Mouse (Mus musculus): Measurements from ENCODE around the gene Elp5.
A peak's percentile ranks its signal among the peaks of the same experiment; 100 is the strongest.

Elp5 gene

DNA sequence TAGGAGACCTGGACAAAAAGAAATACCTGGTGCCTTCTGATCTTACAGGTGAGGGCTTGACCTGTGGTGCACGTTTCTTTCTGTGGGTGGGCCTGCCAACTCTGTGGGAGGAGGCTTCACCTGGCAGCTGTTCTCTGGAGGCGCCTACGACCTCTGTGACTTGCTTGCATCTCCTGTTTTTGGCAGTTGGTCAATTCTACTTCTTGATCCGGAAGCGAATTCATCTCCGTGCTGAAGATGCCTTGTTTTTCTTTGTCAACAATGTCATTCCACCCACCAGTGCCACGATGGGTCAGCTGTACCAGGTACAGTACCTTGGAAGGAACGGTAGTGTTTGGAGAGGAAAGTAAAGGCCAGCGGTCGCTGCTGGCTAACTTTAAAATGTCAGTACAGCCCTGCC is 10.1 kb upstream of the Elp5 start:
- no peak for DNase-seq (ENCODE audit: low read depth, low spot score)

DNA sequence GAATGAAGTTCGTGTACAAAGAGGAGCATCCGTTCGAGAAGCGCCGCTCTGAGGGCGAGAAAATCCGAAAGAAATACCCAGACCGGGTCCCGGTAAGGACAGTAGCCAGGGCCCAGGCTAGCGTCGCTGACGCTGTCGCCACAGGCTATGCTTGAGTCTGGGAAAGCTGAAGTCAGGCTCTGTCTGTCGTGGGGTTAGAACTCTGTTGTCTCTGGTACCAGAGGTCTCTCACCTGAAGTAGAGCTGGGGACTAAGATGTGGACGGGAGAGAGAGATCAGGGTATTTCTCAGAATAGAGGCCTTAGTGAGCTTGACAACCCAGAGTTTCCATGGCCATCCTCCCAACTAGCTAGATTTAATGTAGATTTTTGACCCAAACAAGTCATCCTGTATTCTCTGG is 9.4 kb upstream of the Elp5 start:
- DNase-seq (ENCODE audit: low read depth, low spot score): no peak

DNA sequence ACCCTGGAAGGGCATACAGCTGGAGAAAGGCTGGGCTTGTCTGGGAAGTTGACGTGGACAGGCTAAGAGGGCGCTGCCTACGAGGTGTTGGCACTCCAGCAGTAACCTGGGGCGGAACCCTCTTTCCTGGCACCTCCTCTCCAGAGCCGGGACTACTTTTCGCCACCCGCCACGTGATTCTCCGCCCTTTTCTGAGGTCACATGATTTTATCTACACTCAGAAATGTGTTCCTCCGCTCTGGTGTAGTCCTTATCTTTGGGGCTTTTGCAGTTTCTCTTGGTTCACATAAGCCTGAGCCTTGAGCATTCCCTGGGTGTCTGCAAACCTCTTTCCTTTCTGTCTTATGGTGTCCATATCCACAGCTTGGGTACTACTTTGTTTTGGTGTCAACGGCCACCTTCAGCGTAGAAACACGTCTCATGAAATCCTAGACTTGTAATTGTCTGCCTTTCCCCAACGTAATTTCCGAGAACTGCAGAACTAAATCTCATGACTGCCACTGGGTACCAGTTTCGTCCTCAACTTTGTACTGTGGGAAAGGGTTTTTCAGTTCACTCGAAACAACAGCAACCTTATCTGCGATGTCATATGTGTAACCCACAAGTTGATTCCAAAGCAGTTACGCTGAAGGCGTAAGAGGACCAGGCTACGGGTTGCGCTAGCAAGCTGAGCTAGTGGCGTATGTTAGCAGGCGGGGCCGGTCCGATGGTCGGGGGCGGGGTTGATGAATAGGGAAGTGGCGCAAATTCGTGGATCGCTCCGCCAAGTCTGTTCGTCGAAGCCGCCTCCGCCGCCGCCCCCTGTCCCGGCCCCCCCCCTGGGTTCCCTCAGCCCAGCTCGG is 8.8 kb upstream of the Elp5 start, which contains the start of gene Gabarap:
TSS of gene Gabarap (plus strand) at position 294 of the 842 bp plus-strand sequence.
- peak; percentile 96 for DNase-seq (ENCODE audit: low read depth, low spot score)

DNA sequence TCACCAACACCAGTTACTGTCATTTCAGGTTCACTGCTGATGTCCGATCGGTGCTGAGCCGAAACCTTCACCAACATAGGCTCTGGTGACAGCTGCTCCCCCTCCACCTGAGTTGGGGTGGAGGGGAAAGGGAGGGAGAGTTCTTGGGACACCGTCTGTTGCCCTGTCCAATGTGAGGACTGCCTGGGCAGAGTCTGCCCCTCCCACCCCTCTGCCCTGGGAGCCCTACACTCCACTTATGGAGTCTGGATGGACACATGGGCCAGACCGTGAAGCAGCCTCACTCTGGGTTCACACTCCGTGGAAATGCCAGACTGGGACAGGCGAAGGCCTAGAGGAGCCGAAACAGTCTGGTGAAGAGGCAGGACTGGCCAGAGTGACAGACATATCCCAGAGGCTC is 7.6 kb upstream of the Elp5 start:
- no peak for DNase-seq (ENCODE audit: low read depth, low spot score)

DNA sequence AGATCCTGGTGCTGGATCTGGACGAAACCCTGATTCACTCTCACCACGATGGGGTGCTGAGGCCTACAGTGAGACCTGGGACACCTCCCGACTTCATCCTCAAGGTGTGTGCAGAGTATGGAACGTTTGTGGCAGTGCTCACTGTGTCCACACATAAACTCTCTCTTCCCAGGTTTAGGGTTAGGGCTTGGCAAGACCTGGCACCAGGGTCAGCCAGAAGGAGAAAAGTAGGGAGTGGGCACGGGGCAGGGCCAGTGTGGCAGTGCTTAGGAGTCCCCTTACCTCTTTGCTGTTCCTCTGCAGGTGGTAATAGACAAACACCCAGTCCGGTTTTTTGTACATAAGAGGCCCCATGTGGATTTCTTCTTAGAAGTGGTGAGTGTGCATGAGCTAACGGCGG is 2.1 kb upstream of the Elp5 start:
- no peak for DNase-seq (ENCODE audit: low read depth, low spot score)

DNA sequence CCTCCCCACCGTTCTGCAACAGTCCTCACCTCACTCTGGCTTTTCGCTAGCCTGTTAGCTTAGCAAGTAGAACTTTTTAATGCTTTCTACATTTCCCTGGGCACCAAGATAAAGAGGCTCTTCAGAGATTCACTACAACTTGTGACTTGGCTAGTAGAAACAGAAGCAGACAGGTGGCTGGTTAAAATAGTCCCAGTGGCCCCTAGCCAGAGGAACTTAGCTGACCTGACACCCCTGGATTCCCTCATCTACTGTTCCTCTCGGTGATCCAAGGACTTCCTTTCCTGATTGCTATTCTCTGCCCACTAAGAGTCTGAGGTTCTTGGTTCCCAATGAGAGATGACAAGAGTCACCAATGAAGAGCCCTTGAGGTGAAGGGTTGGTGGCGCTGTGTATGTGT is 1.1 kb upstream of the Elp5 start:
- DNase-seq (ENCODE audit: low read depth, low spot score): no peak

DNA sequence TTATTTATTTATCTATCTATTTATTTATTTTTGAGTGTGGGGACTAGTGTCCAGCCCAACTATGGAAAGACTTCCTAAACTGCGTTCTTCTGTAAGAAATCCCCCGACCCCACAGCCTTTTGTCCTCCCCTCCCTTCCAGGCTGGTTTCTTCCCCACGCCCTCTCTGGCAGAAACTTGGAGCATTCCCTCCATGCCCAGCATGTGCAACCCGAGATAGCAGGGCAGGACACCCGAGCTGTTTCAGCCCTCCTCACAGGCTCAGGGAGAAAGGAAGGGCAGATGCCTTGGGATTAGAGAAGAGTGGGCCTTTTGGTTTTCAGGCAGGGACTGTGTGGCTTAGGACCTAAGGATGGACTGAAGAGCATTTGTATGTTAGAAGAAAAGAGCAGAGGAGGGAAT is 560 bp upstream of the Elp5 start:
- DNase-seq (ENCODE audit: low read depth, low spot score): no peak

DNA sequence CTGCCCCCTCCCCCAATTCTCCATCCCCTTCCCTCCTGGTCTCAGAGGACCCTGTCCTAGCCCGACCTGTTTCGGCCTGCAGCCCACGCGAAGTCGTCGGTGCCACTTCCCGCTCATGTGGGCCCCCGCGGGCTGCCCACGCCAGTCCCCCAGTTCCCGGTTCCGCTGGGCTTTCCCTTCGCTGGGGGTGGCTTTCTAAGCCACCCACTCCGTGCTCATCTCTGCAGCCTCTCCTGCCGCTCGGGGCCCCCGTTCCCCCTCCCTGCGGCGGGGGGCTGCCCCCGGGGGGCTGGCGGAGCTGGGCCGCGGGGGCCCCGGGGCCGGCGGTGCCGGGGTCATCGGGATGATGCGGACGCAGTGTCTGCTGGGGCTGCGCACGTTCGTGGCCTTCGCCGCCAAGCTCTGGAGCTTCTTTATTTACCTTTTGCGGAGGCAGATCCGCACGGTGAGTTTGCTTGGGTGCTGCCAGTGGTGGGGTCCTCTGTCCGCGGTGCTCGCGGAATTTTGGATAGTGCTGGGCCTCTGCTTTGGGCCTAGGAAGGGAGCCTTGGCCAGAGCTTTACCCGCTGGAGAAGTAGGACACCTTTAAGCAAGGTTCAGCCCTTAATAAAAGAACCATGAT is 1.1 kb downstream of the Elp5 start, which contains the start of gene Ctdnep1:
TSS of gene Ctdnep1 (plus strand) at position 16 of the 622 bp plus-strand sequence.
- DNase-seq (ENCODE audit: low read depth, low spot score): no peak

DNA sequence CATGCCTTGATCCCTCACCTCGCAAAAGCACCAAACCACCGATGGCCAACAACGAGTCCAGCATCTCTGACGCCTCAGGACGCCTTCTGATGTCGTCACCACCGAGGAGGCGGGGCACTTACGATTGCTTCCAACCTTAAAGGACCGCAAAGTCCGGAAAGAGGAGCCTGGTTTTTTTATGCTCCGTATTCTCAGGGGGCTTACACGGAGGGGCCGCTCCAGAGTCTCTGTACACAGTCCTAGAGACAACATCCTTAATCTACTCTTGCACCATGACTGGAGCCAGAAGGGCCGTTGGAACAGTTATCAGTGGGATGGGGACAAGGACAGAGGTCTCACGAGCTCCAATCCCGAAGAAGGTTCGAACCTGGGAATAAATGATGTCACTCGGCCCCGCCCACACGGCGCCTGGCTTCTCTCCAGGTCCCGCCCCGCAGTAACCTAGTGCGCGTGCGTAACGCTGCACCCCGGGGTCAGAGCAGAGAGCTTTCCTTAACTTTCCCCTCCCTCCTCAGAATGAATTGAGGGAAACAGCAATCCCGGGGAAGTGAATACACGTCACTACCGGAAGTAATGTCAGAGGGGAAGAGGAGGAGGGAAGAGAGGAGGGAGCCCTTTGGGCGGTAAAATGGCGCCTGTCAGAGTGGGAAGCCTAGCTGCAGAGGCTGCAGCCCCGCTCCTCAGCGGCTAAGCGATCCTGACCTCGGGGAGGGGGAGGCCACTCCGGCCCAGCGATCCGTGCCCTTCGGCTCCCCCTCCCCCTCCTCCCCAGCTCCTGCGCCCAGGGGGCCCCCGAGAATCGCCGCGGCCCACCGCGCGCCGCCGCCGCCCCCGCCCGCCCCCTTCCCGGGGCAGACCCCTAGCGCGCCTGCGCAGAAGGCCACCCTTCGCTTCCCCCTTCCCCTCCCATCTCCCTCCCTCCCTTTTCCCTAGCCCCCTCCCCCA is 1.8 kb downstream of the Elp5 start:
- DNase-seq (ENCODE audit: low read depth, low spot score): peak; percentile 100

DNA sequence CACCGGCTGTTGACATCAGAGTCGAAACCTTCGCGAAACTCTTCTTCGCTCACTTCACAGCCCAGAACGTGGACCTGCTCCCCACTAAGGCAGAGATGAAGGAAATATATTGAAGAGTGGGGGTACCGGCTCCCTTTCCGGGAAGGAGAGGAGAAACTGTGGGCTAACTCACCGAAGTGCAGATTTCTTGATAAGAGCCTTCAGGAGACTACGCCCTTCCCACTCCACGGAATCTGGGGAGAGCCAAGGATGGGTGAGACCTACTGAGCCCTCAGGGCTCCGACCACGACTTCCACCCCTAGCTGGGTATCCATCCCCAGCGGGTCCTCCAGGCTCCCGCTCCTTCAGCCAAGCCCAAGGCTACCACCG is 2.5 kb downstream of the Elp5 start:
- no peak for DNase-seq (ENCODE audit: low read depth, low spot score)

DNA sequence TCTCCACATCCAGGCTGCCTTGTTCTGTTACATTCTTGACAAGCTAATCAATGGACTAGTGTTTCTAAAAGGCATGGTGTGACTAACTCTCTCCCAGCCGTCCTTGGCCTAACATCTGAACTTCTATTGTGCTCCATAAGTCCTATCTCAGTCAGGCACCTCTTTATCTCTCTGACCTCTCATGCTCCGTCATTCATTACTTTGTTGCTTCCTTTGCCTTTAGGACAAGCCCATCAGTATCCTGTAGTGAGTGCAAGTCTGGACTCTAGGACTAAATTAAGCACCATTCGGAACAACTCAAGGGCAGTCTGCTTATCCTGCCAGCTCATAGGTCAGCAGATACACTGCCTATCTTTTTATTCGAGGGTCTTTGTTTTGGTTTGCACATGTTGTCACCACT is 6.0 kb downstream of the Elp5 start:
- no peak for DNase-seq (ENCODE audit: low read depth, low spot score)

DNA sequence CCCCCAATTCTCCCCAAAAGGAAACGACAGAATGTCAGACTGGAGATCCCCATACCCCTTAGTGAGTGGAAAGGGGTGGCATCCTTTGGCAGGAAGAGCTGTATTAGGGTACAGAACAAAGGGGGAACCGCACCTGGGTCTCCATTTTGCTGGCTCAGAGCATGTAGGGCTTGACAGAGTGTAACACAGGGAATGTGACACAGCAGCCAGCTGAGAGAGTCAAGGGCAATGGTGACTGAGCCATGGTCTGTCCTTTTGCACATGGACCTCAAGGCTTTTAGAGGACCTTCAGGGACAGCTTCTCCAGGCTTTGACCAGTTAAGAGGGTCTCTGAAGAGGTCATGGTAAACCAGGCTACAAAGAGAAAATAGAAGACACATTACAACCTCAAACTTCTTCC is 7.4 kb downstream of the Elp5 start:
- DNase-seq (ENCODE audit: low read depth, low spot score): no peak

DNA sequence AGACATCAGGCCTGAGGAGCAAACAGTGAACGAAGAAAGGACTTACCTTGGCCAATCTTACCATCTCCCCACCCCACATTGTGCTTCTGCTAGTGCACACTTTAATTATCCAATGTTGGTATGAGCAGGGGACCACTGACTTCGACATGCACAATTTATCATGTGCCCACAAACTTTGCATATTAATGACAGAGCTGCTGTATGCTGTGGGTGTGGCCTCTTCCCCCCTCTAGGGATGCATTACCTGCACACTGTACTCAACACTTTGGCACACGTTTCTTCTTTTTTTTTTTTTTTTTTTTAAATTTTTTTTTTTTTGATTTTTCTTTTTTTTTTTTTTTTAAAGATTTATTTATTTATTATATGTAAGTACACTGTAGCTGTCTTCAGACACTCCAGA is 11.5 kb downstream of the Elp5 start:
- DNase-seq (ENCODE audit: low read depth, low spot score): no peak

DNA sequence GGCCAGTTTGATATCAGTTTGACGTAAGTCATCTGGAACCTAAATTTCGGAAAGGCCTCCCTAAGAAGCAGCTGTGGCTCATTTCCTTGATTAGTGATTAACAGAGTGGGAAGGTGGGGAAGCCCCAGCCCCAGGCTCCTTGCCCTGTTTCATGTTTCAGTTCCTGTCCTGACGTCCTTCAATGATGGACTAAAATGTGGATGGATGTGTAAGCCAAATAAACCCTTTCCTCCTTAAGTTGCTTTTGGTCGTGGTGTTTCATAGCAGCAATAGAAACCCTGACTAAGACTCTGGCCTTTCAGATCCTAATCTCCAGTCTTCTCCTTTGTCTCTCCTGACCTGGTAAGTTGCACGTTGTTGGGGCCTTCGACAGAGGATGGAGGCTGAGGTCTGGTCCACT is 12.1 kb downstream of the Elp5 start:
- no peak for DNase-seq (ENCODE audit: low read depth, low spot score)

DNA sequence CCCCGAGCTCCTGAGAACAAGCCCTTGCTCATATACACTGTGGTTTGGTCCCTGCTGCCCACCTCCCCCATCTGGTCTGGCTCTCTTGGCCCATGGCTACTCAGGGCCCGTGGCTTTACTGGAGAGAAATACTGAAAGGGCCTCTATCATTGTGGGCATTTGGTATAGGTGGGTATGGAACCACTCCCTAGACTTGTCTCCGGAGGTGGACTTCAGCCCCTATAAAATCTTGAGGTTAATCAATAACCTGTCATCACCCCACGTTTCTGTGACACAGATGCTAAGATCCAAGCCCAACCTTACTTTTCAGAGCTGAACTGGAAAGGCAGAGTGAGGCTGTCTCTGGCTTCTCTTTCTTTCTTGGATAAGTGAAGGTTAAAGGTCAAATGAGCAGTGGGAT is 13.5 kb downstream of the Elp5 start:
- DNase-seq (ENCODE audit: low read depth, low spot score): no peak

DNA sequence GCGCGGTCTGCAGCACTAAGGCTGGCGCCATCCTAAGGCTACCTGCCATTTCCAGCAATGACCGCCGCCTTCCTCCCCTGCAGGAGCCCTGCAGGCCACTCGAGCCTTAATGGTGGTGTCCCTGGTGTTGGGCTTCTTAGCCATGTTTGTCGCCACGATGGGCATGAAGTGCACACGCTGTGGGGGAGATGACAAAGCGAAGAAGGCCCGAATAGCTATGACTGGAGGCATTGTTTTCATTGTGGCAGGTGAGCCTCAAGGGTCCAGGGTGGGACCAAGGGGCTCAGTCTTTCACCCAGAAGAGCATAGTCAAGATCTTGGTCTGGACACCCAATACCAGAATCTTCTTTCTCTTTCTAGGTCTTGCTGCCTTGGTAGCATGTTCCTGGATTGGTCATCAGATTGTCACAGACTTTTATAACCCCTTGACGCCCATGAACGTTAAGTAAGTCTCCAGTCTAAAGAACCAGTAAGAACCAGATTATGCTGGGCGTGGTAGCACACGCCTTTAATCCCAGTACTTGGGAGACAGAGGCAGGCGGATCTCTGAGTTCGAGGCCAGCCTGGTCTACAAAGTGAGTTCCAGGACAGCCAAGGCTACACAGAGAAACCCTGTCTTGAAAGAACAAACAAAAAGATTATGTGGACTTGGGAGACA is 15.3 kb downstream of the Elp5 start:
- DNase-seq (ENCODE audit: low read depth, low spot score): no peak

DNA sequence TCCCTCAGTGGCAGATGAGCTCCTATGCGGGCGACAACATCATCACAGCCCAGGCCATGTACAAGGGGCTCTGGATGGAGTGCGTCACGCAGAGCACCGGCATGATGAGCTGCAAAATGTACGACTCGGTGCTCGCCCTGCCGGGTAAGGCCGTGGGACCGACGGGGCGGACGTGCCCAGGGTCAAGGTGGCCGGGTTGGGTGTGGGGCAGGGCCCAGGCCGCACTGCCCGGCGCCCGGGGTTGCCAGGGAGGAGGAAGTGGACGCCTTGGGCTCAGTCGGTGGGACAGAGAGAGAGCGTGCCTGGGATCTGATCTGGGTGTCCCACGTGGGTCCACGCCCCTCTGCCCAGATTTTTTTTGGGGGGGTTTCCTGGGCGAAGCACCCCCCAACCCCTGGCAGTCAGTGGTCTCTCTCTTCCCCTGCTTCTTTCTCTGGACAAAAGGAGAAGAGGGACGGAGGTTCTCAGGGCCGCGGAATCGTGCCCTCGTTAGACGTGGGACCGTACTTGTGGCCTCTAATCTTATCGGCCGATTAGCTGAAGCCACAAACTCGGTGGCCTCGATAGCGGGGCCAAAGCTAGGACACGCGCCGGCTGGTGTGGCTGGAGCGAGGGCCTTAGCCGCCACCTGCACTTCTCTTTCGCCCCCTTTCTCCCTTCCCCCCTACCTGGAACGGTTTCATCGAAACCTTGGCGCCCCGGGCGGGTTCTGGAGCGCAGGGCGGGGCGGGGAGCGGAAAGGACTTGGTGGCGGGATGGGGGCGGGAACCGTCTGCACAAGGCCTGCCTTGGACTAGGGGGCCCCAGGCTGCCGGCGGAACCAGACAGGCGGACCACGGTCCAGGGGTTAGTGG is 16.1 kb downstream of the Elp5 start:
- DNase-seq (ENCODE audit: low read depth, low spot score): no peak

DNA sequence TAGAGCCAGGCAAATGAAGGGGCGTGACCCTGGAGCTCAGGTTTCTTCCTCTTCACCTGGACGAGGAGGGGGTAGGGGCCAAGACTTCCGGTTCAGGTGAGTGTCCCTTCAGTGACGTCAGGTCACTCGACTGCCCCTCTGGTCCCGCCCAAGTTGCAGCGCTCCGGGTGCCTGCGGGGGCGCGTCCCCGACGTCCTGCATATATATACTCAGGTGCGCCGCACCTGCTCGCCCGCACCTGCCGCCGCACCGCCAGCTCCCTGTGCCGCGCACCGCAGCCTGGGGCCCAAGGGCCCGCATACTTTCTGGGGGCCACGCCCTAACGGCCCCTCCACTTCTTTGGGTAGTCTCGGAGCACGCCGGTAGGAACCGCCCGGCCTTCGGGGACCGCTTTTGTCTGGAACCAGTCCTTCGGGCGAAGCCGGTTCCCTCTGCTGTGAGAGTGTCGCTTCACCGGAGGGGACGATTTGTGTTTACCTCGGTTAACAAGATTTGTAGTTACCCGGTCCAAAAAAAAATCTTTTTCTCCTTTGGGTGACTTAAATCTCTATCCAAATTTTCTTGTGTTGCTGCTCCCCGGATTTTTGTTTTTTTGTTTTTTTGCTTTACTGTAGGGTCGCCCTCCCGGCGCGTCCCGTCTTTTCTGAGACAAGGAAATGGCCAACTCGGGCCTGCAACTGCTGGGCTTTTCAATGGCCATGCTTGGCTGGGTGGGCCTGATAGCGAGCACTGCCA is 16.9 kb downstream of the Elp5 start:
- DNase-seq (ENCODE audit: low read depth, low spot score): no peak

DNA sequence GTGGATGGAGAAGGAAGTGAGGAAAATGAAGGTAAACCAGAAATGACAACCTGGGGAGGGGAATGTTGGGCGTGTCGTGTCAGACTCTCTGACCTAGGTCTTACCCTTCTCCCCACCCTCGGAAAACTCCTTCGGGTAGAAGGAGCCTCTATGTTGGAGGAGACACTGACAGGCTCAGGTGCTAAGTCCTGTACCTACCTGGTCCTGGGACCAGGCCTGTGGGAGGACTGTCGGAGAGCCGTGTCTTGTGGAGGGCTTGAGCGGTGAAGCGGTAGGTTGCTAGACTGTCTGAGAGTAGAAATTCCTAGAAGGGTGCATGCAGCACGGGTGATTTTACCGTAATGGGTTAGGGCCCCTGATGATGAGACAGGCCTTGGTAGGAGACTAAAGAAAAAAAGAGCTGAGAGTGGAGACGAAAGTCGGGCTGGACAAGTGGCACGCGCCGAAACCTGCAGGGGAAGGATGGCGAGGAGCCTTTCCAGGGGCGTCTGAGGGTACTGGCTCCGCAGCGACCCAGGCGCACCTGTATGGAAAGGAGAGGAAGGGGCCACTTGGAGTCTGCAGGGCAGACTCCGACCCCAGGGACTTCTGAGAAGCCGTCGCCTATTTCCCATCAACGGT is 17.6 kb downstream of the Elp5 start, which contains the start of gene Cldn7:
TSS of gene Cldn7 (plus strand) at position 130 of the 621 bp plus-strand sequence.
- DNase-seq (ENCODE audit: low read depth, low spot score): no peak

Data from forelimb bud, embryonic 11.5 days (tissue).